Mouse (Mus musculus): ENCODE results near the gene Nlrx1.

The Nlrx1 gene

DNA sequence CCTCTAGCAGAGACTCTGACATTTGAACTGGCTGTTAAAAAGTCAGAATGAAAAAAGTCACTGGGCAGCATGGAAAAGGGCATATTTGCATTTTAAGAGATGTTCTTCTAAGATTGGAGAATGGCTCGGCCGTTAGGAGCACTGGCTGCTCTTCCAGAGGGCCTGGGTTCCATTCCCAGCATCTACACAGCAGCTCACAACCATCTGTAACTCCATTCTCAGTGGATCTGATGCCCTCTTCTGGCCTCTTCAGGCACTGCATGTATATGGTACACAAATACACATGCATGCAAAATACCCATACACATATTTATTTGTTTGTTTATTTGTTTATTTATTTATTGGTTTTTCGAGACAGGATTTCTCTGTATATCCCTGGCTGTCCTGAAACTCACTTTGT, 678 bp upstream of the Nlrx1 start:
- no peak for DNase-seq (ENCODE audit: low read depth, low spot score)

- peak; percentile 44 for DNase-seq (ENCODE audit: low read depth, low spot score)
Measured at GRCm38 (mm10) chr9:44268027-44268360, 405 bp downstream of the Nlrx1 start.

DNA sequence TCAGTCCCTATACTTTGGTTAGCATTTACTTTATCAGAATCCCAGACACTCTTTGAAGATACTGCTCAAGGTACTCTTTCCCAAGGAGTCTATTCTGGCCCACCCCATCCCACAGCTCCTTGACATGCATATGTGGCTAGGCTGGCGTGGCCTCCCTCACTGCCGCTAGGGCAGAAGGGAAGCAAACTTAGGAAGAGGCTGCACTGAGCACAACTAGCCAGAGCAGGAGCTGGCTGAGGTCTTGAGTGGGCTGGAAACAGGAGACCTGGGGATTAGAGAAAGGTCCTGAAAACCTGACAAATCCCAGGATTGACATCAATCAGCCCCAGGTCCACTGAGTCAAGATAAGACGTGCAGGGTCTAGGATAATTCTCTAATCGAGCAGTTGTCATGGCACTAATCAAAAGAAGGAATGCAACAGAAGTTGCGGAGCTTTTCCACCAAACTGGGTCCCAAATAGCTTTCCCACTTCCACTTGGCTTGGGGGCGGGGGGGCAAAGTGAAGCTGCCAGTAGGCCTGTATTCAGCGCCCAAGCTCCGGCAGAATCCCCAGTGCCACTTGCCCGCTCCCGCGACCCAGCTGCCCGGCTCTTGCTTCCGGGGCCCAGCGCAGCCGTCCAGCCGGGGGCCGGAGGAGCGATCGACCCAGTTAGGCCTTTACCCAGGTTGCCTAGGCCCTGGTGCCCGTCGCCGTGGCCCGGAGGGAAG, 926 bp downstream of the Nlrx1 start:
- no peak for DNase-seq (ENCODE audit: low read depth, low spot score)

- DNase-seq (ENCODE audit: low read depth, low spot score): peak; percentile 76
Measured at GRCm38 (mm10) chr9:44266478-44267226, 1.7 kb downstream of the Nlrx1 start.

DNA sequence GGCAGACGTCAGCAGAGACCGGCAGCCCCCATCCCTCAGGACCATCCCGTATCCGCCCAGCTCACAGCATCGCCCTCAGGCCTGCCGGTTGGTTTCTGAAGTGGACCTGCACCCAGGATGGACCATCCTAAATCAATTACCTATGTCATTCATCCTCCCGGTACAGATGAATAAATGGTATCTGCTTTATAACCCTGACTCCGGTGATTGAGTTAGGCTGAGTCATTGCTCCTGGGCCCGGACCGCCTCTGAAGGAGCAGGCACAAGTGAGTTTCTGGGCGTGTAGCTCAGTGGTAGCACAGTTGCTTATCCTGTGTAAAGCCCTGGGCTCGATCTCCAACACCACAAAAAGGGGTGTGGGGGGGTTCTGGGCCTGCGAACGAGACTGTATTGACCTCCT, 7.0 kb downstream of the Nlrx1 start:
- DNase-seq (ENCODE audit: low read depth, low spot score): no peak

GRCm38 (mm10) chr9:44259014-44259413, 9.4 kb downstream of the Nlrx1 start:
- DNase-seq (ENCODE audit: low read depth, low spot score): no peak

- DNase-seq (ENCODE audit: low read depth, low spot score): no peak
Measured at GRCm38 (mm10) chr9:44256213-44256612, 12.2 kb downstream of the Nlrx1 start.

- no peak for DNase-seq (ENCODE audit: low read depth, low spot score)
Measured at GRCm38 (mm10) chr9:44255136-44255521, 13.3 kb downstream of the Nlrx1 start.

DNA sequence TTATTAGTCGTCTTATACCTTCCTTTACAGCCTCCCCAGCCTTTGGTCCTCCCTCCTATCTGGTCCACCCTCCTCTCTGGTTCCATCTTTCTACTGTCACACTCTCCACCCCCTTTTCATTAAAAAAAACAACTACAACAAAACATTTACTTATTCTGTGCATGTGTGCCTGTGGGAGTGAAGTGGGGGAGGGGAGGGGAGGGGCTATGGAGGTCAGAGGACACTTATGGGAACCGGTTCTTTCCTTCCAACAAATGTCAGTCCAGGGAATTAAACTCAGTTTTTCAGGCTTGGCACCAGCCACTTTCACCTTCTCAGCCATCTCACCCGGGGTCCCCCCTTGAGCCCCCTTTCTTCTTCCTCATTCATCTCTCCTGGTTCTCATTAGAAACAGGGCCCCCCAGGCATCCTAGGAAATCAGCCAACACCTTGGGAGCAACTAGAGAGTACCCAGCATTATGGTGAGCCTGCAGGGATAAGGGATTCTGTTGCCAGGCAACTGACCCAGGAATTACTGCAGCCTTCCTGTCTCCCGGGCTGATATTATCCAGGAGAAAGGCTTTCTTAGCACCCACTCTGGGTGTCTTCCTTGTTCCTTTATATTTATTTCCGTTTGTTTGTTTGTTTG, 13.8 kb downstream of the Nlrx1 start:
- DNase-seq (ENCODE audit: low read depth, low spot score): no peak

GRCm38 (mm10) chr9:44253441-44253840, 15.0 kb downstream of the Nlrx1 start:
- DNase-seq (ENCODE audit: low read depth, low spot score): no peak

DNA sequence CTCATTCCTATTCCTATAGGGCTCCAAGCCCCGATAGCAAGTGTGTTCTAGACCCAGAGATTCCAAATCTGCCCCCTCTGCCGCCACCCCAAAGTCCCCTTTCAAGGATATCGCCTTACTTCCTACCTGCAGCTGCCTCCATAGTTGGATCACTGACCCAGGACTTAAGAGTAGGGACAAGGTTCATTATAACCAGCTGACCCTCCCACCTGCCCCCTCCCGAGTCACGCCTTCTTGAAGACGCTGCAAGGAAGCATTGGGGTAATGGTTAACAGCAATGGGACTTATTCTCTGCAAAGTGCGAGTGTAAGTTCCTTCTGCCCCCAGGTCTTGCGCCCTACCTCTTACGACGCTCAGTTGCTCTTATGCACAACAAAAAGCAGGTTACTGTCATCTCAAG, 17.1 kb downstream of the Nlrx1 start, which contains the start of gene Pdzd3:
Gene Pdzd3 (minus strand): TSS at position 158 of the 400 bp plus-strand sequence.
- DNase-seq (ENCODE audit: low read depth, low spot score): no peak

DNA sequence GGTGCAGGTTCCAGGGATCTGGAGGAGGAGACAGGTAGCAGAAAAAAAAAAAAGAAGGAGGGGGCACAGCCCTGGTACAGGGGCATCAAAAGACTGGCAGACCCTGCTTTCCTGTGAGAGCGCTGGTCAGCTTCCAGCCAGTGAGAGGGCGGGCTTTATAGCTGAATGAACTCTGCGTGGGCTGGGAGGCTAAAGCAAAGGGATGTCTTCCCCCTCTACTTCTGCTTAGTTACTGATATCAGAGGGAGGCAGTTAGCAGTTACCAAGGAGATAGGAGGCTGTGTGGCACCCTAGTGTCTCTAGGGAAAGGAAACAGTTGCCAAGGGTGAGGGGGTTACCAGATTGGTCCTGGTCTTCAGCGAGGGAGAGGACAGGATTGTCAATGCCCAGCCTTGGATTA, 18.0 kb downstream of the Nlrx1 start:
- no peak for DNase-seq (ENCODE audit: low read depth, low spot score)

- DNase-seq (ENCODE audit: low read depth, low spot score): no peak
Measured at GRCm38 (mm10) chr9:44249181-44250146, 18.9 kb downstream of the Nlrx1 start.

DNA sequence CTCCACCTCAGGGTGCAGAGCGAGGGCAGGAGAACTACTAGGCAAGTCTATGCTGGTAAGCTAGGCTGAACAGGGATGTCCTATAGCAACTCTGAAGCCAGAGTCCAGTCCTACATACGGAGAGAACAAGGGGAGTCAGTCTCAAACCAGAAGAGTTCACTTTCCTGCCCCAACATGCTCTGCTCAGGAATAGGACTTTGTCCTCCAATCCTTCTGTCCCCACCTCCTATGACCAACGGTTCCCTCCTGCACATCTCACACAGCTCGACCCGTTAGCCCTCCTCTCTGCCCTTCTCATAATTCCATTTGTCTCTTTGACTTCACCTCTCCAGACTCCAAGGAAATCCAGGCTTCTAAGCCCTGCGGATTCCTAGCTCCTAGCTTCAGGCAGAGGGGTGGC, 20.5 kb downstream of the Nlrx1 start:
- no peak for DNase-seq (ENCODE audit: low read depth, low spot score)

GRCm38 (mm10) chr9:44243621-44244020, 24.8 kb downstream of the Nlrx1 start:
- DNase-seq (ENCODE audit: low read depth, low spot score): no peak

DNA sequence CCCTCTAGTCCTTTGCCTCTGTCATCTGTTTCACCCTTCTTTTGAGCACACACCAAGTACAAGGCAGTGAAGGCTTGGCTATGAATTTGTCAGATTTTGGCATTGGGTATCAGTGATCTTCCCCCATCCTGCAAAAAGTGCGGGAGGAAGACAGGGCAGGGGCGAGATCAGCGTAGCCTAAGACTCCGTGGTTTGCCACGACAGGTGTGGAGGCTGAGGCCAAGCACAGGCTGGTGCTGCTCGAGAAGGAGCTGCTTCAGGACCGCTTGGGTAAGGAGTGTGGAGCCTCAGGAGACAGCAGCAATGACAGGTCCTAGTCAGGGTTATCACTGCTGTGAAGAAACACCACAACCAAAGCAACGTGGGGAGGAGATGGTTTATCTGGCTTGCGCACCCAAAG, 27.0 kb downstream of the Nlrx1 start:
- no peak for DNase-seq (ENCODE audit: low read depth, low spot score)

GRCm38 (mm10) chr9:44240911-44241310, 27.5 kb downstream of the Nlrx1 start:
- no peak for DNase-seq (ENCODE audit: low read depth, low spot score)

GRCm38 (mm10) chr9:44240399-44240798, 28.0 kb downstream of the Nlrx1 start, which contains the start of gene Ccdc153:
Ccdc153 (plus strand) TSS chr9:44240676.
- DNase-seq (ENCODE audit: low read depth, low spot score): no peak

GRCm38 (mm10) chr9:44239447-44239846, 29.0 kb downstream of the Nlrx1 start:
- DNase-seq (ENCODE audit: low read depth, low spot score): no peak

GRCm38 (mm10) chr9:44238501-44239190, 29.8 kb downstream of the Nlrx1 start:
- no peak for DNase-seq (ENCODE audit: low read depth, low spot score)

DNA sequence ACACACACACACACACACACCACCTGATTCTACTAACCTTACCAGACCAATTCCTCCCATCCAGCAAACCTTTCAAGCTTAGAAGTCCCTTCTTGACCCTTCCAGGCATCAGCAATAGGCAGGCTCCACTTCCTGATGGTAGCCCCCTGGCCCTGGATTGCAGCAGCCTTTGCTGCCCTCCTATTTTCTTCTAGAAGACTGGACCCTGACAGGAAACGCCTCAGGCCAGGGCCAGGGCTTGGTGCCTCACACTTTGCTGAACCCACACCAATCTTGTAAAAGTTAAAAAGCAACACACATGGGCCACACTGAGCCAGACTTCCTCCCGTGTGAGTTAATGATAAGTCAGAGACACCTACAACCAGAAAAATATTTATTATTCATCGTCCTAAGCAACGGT, 31.3 kb downstream of the Nlrx1 start:
- no peak for DNase-seq (ENCODE audit: low read depth, low spot score)
